In the genomic region with DNA sequence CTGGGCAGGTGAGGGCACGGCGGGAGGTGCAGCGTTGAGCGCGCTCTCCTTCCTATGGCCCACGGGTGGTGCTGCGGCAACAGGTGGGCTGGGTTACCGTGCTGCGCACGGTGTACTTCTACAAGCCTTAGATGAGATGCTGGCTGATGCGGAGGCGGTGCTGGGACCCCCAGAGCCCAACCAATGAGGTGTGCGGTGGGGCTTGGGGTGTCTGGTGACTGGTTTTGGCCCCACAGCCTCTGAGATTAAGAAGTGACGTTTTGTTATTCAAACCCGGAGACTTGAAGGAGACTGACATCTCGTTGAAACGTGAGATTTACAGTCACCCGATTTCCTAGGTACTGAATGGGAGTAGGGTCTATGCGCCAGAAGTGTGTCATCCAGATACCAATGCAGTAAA, we compare ENCODE assay signal across 13 mouse cellular contexts. TPM values are rescaled to one million over a fixed set of nuclear protein-coding genes. Genes with fewer than 3 reads are reported as not detected.
DNase-seq lines count a peak whose midpoint lies in the region; ATAC-seq lines count a peak whose summit lies in the region.
"Had no signal": no experiment of that assay in that cellular context is flagged by ENCODE, and none has a peak within 500 bp of the region (broad histone marks: within the 10 kb centered on the region; RNA-seq: fewer than 3 reads in every experiment).

No protein-coding gene starts in this region.

- H3K9me3 ChIP-seq in forebrain, embryonic 10.5 days: no peaks in the 10 kb centered on the region; the same call in 1 of the 2 replicates
- no peaks in the 10 kb centered on the region for H3K9me3 ChIP-seq in forebrain, embryonic 11.5 days (ENCODE audit: control insufficient read depth, low read length)
- no peaks in the 10 kb centered on the region for H3K9me3 ChIP-seq in limb, embryonic 10.5 days (replicated peaks)
- H3K9me3 ChIP-seq in neural tube, embryonic 15.5 days (replicated peaks): no peaks in the 10 kb centered on the region

- H3K4me3 ChIP-seq in forebrain, embryonic 10.5 days: peak overlapping the region; percentile 31
- no peak overlapping the region for H3K4me3 ChIP-seq in forebrain, embryonic 11.5 days (ENCODE audit: low read depth, low read length)
- H3K4me3 ChIP-seq in limb, embryonic 10.5 days: peak overlapping the region; percentile 40
- H3K4me3 ChIP-seq in neural tube, embryonic 15.5 days (replicated peaks): peak overlapping the region; percentile 4; the same call in 1 of the 2 replicates

- WGBS in forebrain, embryonic 10.5 days: 19% methylated on average over 19 of the region's 19 CpGs
- 25% methylated on average over 19 of the region's 19 CpGs for WGBS in forebrain, embryonic 11.5 days
- WGBS in limb, embryonic 10.5 days: 16% methylated on average over 19 of the region's 19 CpGs
- WGBS in neural tube, embryonic 15.5 days: 28% methylated on average over 19 of the region's 19 CpGs

- no peak for ATAC-seq in forebrain, embryonic 11.5 days (replicated peaks; ENCODE audit: low FRiP score)
- ATAC-seq in neural tube, embryonic 15.5 days (ENCODE audit: low FRiP score): no peak

- H3K36me3 ChIP-seq in forebrain, embryonic 10.5 days (replicated peaks): peaks cover 37% of the 10 kb centered on the region
- H3K36me3 ChIP-seq in forebrain, embryonic 11.5 days (ENCODE audit: control insufficient read depth, insufficient read depth, low read length): no peaks in the 10 kb centered on the region
- peaks cover 41% of the 10 kb centered on the region for H3K36me3 ChIP-seq in limb, embryonic 10.5 days
- H3K36me3 ChIP-seq in neural tube, embryonic 15.5 days: peaks cover 30% of the 10 kb centered on the region

- no peak overlapping the region for H3K27ac ChIP-seq in forebrain, embryonic 10.5 days
- H3K27ac ChIP-seq in forebrain, embryonic 11.5 days (ENCODE audit: low read depth, low read length): no peak overlapping the region
- peak overlapping the region; percentile 58; the same call in 1 of the 2 replicates for H3K27ac ChIP-seq in limb, embryonic 10.5 days
- H3K27ac ChIP-seq in neural tube, embryonic 15.5 days (replicated peaks): no peak overlapping the region

- H3K9ac ChIP-seq in forebrain, embryonic 11.5 days (ENCODE audit: low read length): no peak overlapping the region
- no peak overlapping the region for H3K9ac ChIP-seq in neural tube, embryonic 15.5 days (replicated peaks)

- peaks cover 46% of the 10 kb centered on the region for H3K27me3 ChIP-seq in forebrain, embryonic 10.5 days (ENCODE audit: poor library complexity, severe bottlenecking)
- peaks cover 16% of the 10 kb centered on the region for H3K27me3 ChIP-seq in forebrain, embryonic 11.5 days (ENCODE audit: control insufficient read depth, insufficient read depth, low read length)
- H3K27me3 ChIP-seq in limb, embryonic 10.5 days (ENCODE audit: low read depth, poor library complexity, severe bottlenecking): peaks cover 38% of the 10 kb centered on the region
- no peaks in the 10 kb centered on the region for H3K27me3 ChIP-seq in neural tube, embryonic 15.5 days (replicated peaks)

- DNase-seq in forebrain, embryonic 10.5 days (ENCODE audit: extremely low spot score, low spot score): no peak
- DNase-seq in forebrain, embryonic 11.5 days (ENCODE audit: low spot score): no peak
- peak; percentile 40 to 50 for DNase-seq in right cerebral cortex, postnatal 10 days (ENCODE audit: low spot score in 2 of 2)
- no peak for DNase-seq in right cerebral cortex, adult 2 months (ENCODE audit: low spot score in 2 of 2)
- DNase-seq in limb, embryonic 10.5 days (ENCODE audit: low spot score): no peak
- no peak for DNase-seq in layer of hippocampus, postnatal 36 days
- no peak for DNase-seq in kidney, postnatal 14 days

- peaks cover 40% of the 10 kb centered on the region for H3K4me1 ChIP-seq in forebrain, embryonic 10.5 days
- H3K4me1 ChIP-seq in forebrain, embryonic 11.5 days (replicated peaks; ENCODE audit: control insufficient read depth, insufficient read depth, low read length): peaks cover 13% of the 10 kb centered on the region
- H3K4me1 ChIP-seq in limb, embryonic 10.5 days: peaks cover 39% of the 10 kb centered on the region
- peaks cover 46% of the 10 kb centered on the region for H3K4me1 ChIP-seq in neural tube, embryonic 15.5 days

- no peak overlapping the region for H3K4me2 ChIP-seq in forebrain, embryonic 11.5 days (ENCODE audit: low read depth, low read length, severe bottlenecking)
- peak overlapping the region; percentile 27 for H3K4me2 ChIP-seq in neural tube, embryonic 15.5 days

RNA-seq across cellular contexts. Expression of a gene that starts 3.8 kb away (rescaled TPM):
- 6.9 and 7.3 TPM in 2 replicates for polyA plus RNA-seq in forebrain, embryonic 10.5 days (2016; fragmentation: Nextera tagmentation; extraction: Ambion mirVana)
- 16.1 and 16.4 TPM in 2 replicates for polyA plus RNA-seq in forebrain, embryonic 11.5 days (2014; fragmentation: Nextera tagmentation; extraction: Ambion mirVana)
- polyA plus RNA-seq in limb, embryonic 10.5 days (2016; fragmentation: Nextera tagmentation; extraction: Ambion mirVana): 6.5 and 8.4 TPM in 2 replicates
- 18.8 and 21.1 TPM in 2 replicates for polyA plus RNA-seq in neural tube, embryonic 15.5 days (2015; fragmentation: Nextera tagmentation; extraction: Ambion mirVana)
- 10 to 100 TPM; 67.7 to 69.6 TPM for total RNA-seq in layer of hippocampus, postnatal 36 days (2021)

RNA-seq across cellular contexts. Expression of a gene that starts 11.6 kb away (rescaled TPM):
- not detected in 2 replicates for polyA plus RNA-seq in forebrain, embryonic 10.5 days (2016; fragmentation: Nextera tagmentation; extraction: Ambion mirVana)
- not detected in 2 replicates for polyA plus RNA-seq in forebrain, embryonic 11.5 days (2014; fragmentation: Nextera tagmentation; extraction: Ambion mirVana)
- not detected in 2 replicates for polyA plus RNA-seq in limb, embryonic 10.5 days (2016; fragmentation: Nextera tagmentation; extraction: Ambion mirVana)
- 0.51 TPM in 1 of 2 replicates, not detected in the other for polyA plus RNA-seq in neural tube, embryonic 15.5 days (2015; fragmentation: Nextera tagmentation; extraction: Ambion mirVana)
- total RNA-seq in layer of hippocampus, postnatal 36 days (2021): not detected
- total RNA-seq: heart, postnatal 4 days; liver, adult 2 months; megakaryocyte progenitor cell, adult 5-6 weeks had no signal
- polyA plus RNA-seq: liver, adult 2 months had no signal

RNA-seq across cellular contexts. Expression of a gene that starts 11.8 kb away (rescaled TPM):
- polyA plus RNA-seq in forebrain, embryonic 10.5 days (2016; fragmentation: Nextera tagmentation; extraction: Ambion mirVana): 174 and 177 TPM in 2 replicates
- 140 and 150 TPM in 2 replicates for polyA plus RNA-seq in forebrain, embryonic 11.5 days (2014; fragmentation: Nextera tagmentation; extraction: Ambion mirVana)
- 163 and 182 TPM in 2 replicates for polyA plus RNA-seq in limb, embryonic 10.5 days (2016; fragmentation: Nextera tagmentation; extraction: Ambion mirVana)
- polyA plus RNA-seq in neural tube, embryonic 15.5 days (2015; fragmentation: Nextera tagmentation; extraction: Ambion mirVana): 60.2 and 75.0 TPM in 2 replicates
- total RNA-seq in layer of hippocampus, postnatal 36 days (2021): 10 to 100 TPM; 34.2 to 37.7 TPM

RNA-seq across cellular contexts. Expression of a gene that starts 22.0 kb away (rescaled TPM):
- 0.82 and 1.3 TPM in 2 replicates for polyA plus RNA-seq in forebrain, embryonic 10.5 days (2016; fragmentation: Nextera tagmentation; extraction: Ambion mirVana)
- polyA plus RNA-seq in forebrain, embryonic 11.5 days (2014; fragmentation: Nextera tagmentation; extraction: Ambion mirVana): 0.96 and 1.3 TPM in 2 replicates
- polyA plus RNA-seq in limb, embryonic 10.5 days (2016; fragmentation: Nextera tagmentation; extraction: Ambion mirVana): 1.0 and 1.4 TPM in 2 replicates
- 0.98 and 1.2 TPM in 2 replicates for polyA plus RNA-seq in neural tube, embryonic 15.5 days (2015; fragmentation: Nextera tagmentation; extraction: Ambion mirVana)
- not detected for total RNA-seq in layer of hippocampus, postnatal 36 days (2021)
- total RNA-seq: heart, postnatal 4 days; layer of hippocampus, adult 8-10 months; liver, adult 2 months; megakaryocyte progenitor cell, adult 5-6 weeks had no signal
- polyA plus RNA-seq: brain, embryonic 14.5 days; liver, adult 2 months had no signal

RNA-seq across cellular contexts. Expression of a gene that starts 27.5 kb away (rescaled TPM):
- polyA plus RNA-seq in forebrain, embryonic 10.5 days (2016; fragmentation: Nextera tagmentation; extraction: Ambion mirVana): 111 and 113 TPM in 2 replicates
- 109 and 114 TPM in 2 replicates for polyA plus RNA-seq in forebrain, embryonic 11.5 days (2014; fragmentation: Nextera tagmentation; extraction: Ambion mirVana)
- 107 and 130 TPM in 2 replicates for polyA plus RNA-seq in limb, embryonic 10.5 days (2016; fragmentation: Nextera tagmentation; extraction: Ambion mirVana)
- 215 and 282 TPM in 2 replicates for polyA plus RNA-seq in neural tube, embryonic 15.5 days (2015; fragmentation: Nextera tagmentation; extraction: Ambion mirVana)
- 10 to 100 TPM; 36.2 to 42.1 TPM for total RNA-seq in layer of hippocampus, postnatal 36 days (2021)

Comparison
In these comparisons a context has a peak if more than half of its experiments do, and no peak if none do; other contexts are left out.
1. DNase-seq: peak in right cerebral cortex, postnatal 10 days (2 of 2); none in forebrain, embryonic 10.5 days (single experiment), forebrain, embryonic 11.5 days (single experiment), right cerebral cortex, adult 2 months (0 of 2), limb, embryonic 10.5 days (single experiment), layer of hippocampus, postnatal 36 days (0 of 2) and kidney, postnatal 14 days (single experiment).